Mouse (Mus musculus) heart, postnatal 0 days (tissue): ENCODE measurements around the gene Scrt2. TPM values are rescaled to one million over a fixed set of nuclear protein-coding genes. Genes with fewer than 3 reads are reported as not detected.
A peak's percentile ranks its signal among the peaks of the same experiment; 100 is the strongest.

ENCODE experiments used
- ATAC-seq: fragments of 200-750 bp; cut with Nextera tagmentation; 2 replicates; pipeline ENCODE4 v1.8.0; 2017; ENCODE audit warnings: low read depth, moderate number of reproducible peaks, moderate library complexity; ENCODE audit not compliant: insufficient read depth
- DNase-seq: peaks from one replicate; pipeline ENCODE4 v3.0.0-alpha.2; 2016; ENCODE audit warnings: low spot score
- H3K27ac ChIP-seq: fragments of 300-500 bp; sonication (generic); 2 replicates; pipeline ENCODE4 v1.5.1; 2014; ENCODE audit warnings: low read depth, mild to moderate bottlenecking
- H3K27me3 ChIP-seq: fragments of 300-500 bp; sonication (generic); 2 replicates; pipeline ENCODE4 v1.6.1; 2014; ENCODE audit warnings: low read length, mixed read lengths; ENCODE audit not compliant: control insufficient read depth, insufficient read depth
- H3K36me3 ChIP-seq: fragments of 300-500 bp; sonication (generic); replicated peaks from 2 replicates; pipeline ENCODE4 v1.6.1; 2014; ENCODE audit warnings: low read length, mixed read lengths; ENCODE audit not compliant: control insufficient read depth, insufficient read depth
- H3K4me1 ChIP-seq: fragments of 300-500 bp; sonication (generic); 2 replicates; pipeline ENCODE4 v1.6.1; 2014; ENCODE audit warnings: antibody characterized with exemption; ENCODE audit not compliant: control insufficient read depth, insufficient read depth
- H3K4me2 ChIP-seq: fragments of 300-500 bp; sonication (generic); 2 replicates; pipeline ENCODE4 v1.6.1; 2014; ENCODE audit warnings: low read depth, mild to moderate bottlenecking, low read length, moderate library complexity
- H3K4me3 ChIP-seq: fragments of 300-500 bp; sonication (generic); 2 replicates; pipeline ENCODE4 v1.5.1; 2014; ENCODE audit warnings: low read depth, low read length
- H3K9ac ChIP-seq: fragments of 300-500 bp; sonication (generic); replicated peaks from 2 replicates; pipeline ENCODE4 v1.6.1; 2014; ENCODE audit warnings: low read depth, low read length, mixed read lengths
- H3K9me3 ChIP-seq: fragments of 300-500 bp; sonication (generic); replicated peaks from 2 replicates; pipeline ENCODE4 v1.6.1; 2016; ENCODE audit warnings: low read length; ENCODE audit not compliant: control insufficient read depth
- CTCF ChIP-seq: IDR thresholded peaks from 2 replicates; pipeline ENCODE4 v1.5.1; 2016; ENCODE audit warnings: antibody characterized with exemption, control low read depth, low read depth
- EP300 ChIP-seq: IDR thresholded peaks from 2 replicates; pipeline ENCODE4 v1.6.1; 2016; ENCODE audit warnings: antibody characterized with exemption, low read depth
- WGBS: fragments of 180-500 bp; shearing (Covaris S2); extraction: QIAGEN DNeasy Blood & Tissue Kit; methylation state at CpG from one replicate; pipeline ENCODE4 v1.1.7; 2014; 5-methylcytosine and 5-hydroxymethylcytosine counted together
- polyA plus RNA-seq: library from polyadenylated mRNA; unstranded; fragments of >200 nt; fragmentation: Nextera tagmentation; extraction: Ambion mirVana; gene quantifications from 2 replicates; pipeline ENCODE4 v1.2.1, GENCODE M21; 2015
- total RNA-seq: library from RNA; depleted of rRNA; stranded (reverse); fragments of >200 nt; gene quantifications from 2 replicates; pipeline ENCODE4 v1.2.3, GENCODE M21; 2014; ENCODE audit warnings: low replicate concordance

Gene Scrt2
- total and polyA plus RNA-seq, 2 experiments from 2014 or later: not detected

GRCm38 (mm10) chr2:152069941-152070340 is 11.4 kb upstream of the Scrt2 start:
- H3K4me1 ChIP-seq: no peaks in the 10 kb centered on the region
- DNase-seq (no peak), ATAC-seq (no peak)
- H3K9me3 ChIP-seq: no peaks in the 10 kb centered on the region
- no peak for TF ChIP-seq EP300
- TF ChIP-seq CTCF: no peak
- WGBS: 66% methylated on average over 2 of the region's 2 CpGs
- H3K27ac ChIP-seq: no peak overlapping the region
- H3K4me3 ChIP-seq: no peak overlapping the region
- H3K36me3 ChIP-seq: no peaks in the 10 kb centered on the region
- peaks cover 26% of the 10 kb centered on the region for H3K27me3 ChIP-seq
- H3K9ac ChIP-seq: no peak overlapping the region
- no peak overlapping the region for H3K4me2 ChIP-seq

GRCm38 (mm10) chr2:152074521-152074920 is 6.8 kb upstream of the Scrt2 start:
- ATAC-seq (no peak), DNase-seq (no peak)
- WGBS: 59% methylated on average over 2 of the region's 2 CpGs
- H3K9me3 ChIP-seq: no peaks in the 10 kb centered on the region
- H3K4me1 ChIP-seq: no peaks in the 10 kb centered on the region
- H3K4me3 ChIP-seq: no peak overlapping the region
- no peak overlapping the region for H3K4me2 ChIP-seq
- no peaks in the 10 kb centered on the region for H3K36me3 ChIP-seq
- H3K9ac ChIP-seq: no peak overlapping the region
- TF ChIP-seq EP300: no peak
- no peak for TF ChIP-seq CTCF
- no peak overlapping the region for H3K27ac ChIP-seq
- H3K27me3 ChIP-seq: peaks cover 60% of the 10 kb centered on the region

- WGBS: 32% methylated on average over 9 of the region's 9 CpGs
- no peaks in the 10 kb centered on the region for H3K36me3 ChIP-seq
Observed at GRCm38 (mm10) chr2:152075294-152075889, 5.9 kb upstream of the Scrt2 start.

GRCm38 (mm10) chr2:152077337-152077736 is 4.0 kb upstream of the Scrt2 start:
- H3K9me3 ChIP-seq: no peaks in the 10 kb centered on the region
- DNase-seq (no peak), ATAC-seq (no peak)
- H3K27ac ChIP-seq: no peak overlapping the region
- no peak overlapping the region for H3K4me2 ChIP-seq
- H3K4me3 ChIP-seq: no peak overlapping the region
- no peak for TF ChIP-seq CTCF
- TF ChIP-seq EP300: no peak
- 64% methylated on average over 3 of the region's 3 CpGs for WGBS
- no peak overlapping the region for H3K9ac ChIP-seq
- peaks cover 77% of the 10 kb centered on the region for H3K27me3 ChIP-seq
- H3K36me3 ChIP-seq: no peaks in the 10 kb centered on the region
- H3K4me1 ChIP-seq: no peaks in the 10 kb centered on the region

More at GRCm38 (mm10) chr2:152075294-152075889, 5.9 kb upstream of the Scrt2 start:
- no peak overlapping the region for H3K27ac ChIP-seq
- H3K4me1 ChIP-seq: no peaks in the 10 kb centered on the region
- no peak for TF ChIP-seq EP300
- DNase-seq (no peak), ATAC-seq (no peak)
- H3K27me3 ChIP-seq: peaks cover 63% of the 10 kb centered on the region
- no peak overlapping the region for H3K4me3 ChIP-seq
- H3K9me3 ChIP-seq: no peaks in the 10 kb centered on the region
- H3K4me2 ChIP-seq: no peak overlapping the region
- H3K9ac ChIP-seq: no peak overlapping the region

GRCm38 (mm10) chr2:152081641-152082448 is 516 bp downstream of the Scrt2 start:
- peak overlapping the region; percentile 28 for H3K4me3 ChIP-seq
- TF ChIP-seq CTCF (no peak), EP300 (no peak)
- ATAC-seq: peak; percentile 90
- no peaks in the 10 kb centered on the region for H3K36me3 ChIP-seq
- DNase-seq: peak; percentile 67
- H3K27me3 ChIP-seq: peaks cover 78% of the 10 kb centered on the region
- H3K9ac ChIP-seq: no peak overlapping the region
- no peaks in the 10 kb centered on the region for H3K9me3 ChIP-seq
- under 1% methylated on average over 73 of the region's 81 CpGs for WGBS
- peak overlapping the region; percentile 46 for H3K4me2 ChIP-seq
- no peak overlapping the region for H3K27ac ChIP-seq
- no peaks in the 10 kb centered on the region for H3K4me1 ChIP-seq
